1 mouse cellular context compared by ENCODE assay signal in genomic region chr7:19818875-19819274, GRCm38 (mm10).
TF ChIP-seq lines count a peak whose summit lies in the region.

No protein-coding gene starts in this region.

TF ChIP-seq in CH12.LX, 34 proteins besides CTCF, POLR2A, EP300 and RAD21:
- TF ChIP-seq SIN3A (IDR thresholded peaks at IDR 0.05; ENCODE audit: low read length) (no peak), NRF1 (IDR thresholded peaks at IDR 0.05; ENCODE audit: low read depth, low read length) (no peak), IRF4 (IDR thresholded peaks at IDR 0.05; ENCODE audit: low read depth, low read length) (no peak), PAX5 (IDR thresholded peaks at IDR 0.05; ENCODE audit: low read length) (no peak), TCF12 (IDR thresholded peaks at IDR 0.05; ENCODE audit: low read depth, low read length) (no peak), MYC (IDR thresholded peaks at IDR 0.05; ENCODE audit: low read depth, low read length) (no peak), NELFE (IDR thresholded peaks at IDR 0.05; ENCODE audit: low read depth, low read length) (no peak), ETS1 (conservative IDR thresholded peaks at IDR 0.05; ENCODE audit: low read depth, low read length) (no peak), ZKSCAN1 (IDR thresholded peaks at IDR 0.05; ENCODE audit: borderline replicate concordance, low read depth, low read length) (no peak), RCOR1 (conservative IDR thresholded peaks at IDR 0.05; ENCODE audit: low read depth, low read length) (no peak), E2F4 (IDR thresholded peaks at IDR 0.05; ENCODE audit: insufficient replicate concordance, low read depth, low read length) (no peak), TBP (conservative IDR thresholded peaks at IDR 0.05; ENCODE audit: low read depth, low read length) (no peak), POLR2AphosphoS2 (IDR thresholded peaks at IDR 0.05; ENCODE audit: low read depth, low read length) (no peak), MAFK (IDR thresholded peaks at IDR 0.05; ENCODE audit: insufficient replicate concordance, low read length) (no peak), JUN (IDR thresholded peaks at IDR 0.05; ENCODE audit: insufficient read depth, low read depth, low read length) (no peak), USF1 (IDR thresholded peaks at IDR 0.05; ENCODE audit: low read depth, low read length) (no peak)
